In the genomic region with DNA sequence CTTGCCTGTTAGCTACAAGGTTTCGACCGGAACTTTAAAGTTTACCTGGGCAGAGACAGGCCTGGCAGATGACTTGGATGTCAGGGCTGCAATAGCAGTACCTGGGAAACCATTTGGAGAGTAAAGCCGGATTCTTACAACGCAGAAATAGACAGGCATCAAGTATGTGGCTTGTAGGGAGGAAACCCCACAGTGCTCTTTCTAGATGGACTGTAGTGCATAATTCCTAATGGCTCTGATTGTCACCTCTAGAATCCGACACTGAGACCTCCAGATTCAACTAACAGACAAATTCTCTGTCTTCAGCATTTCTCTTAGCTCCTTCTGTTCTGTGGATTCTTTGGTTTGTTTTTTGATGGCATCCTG, we compare ENCODE assay signal across 9 mouse cellular contexts. TPM values are rescaled to one million over a fixed set of nuclear protein-coding genes. Genes with fewer than 3 reads are reported as not detected.
DNase-seq lines count a peak whose midpoint lies in the region; ATAC-seq and TF ChIP-seq lines count a peak whose summit lies in the region.
"Had no signal": no experiment of that assay in that cellular context is flagged by ENCODE, and none has a peak within 500 bp of the region (broad histone marks: within the 10 kb centered on the region; RNA-seq: fewer than 3 reads in every experiment).

No protein-coding gene starts in this region.

- no peak for DNase-seq in heart, postnatal 14 days
- no peak for DNase-seq in hindbrain, embryonic 11.5 days (ENCODE audit: low spot score)
- no peak for DNase-seq in midbrain, embryonic 10.5 days (ENCODE audit: low spot score)
- DNase-seq in left cerebral cortex, adult 11 months (ENCODE audit: low spot score) = no peak
- no peak for DNase-seq in urinary bladder, adult 18-20 months (ENCODE audit: low spot score in 2 of 2)
- no peak for DNase-seq in kidney, adult 9 months

- H3K27me3 ChIP-seq in heart, embryonic 14.5 days (ENCODE audit: control insufficient read depth, insufficient read depth, low read length) = no peaks in the 10 kb centered on the region
- H3K27me3 ChIP-seq in ES-Bruce4 (ENCODE audit: control insufficient read depth, insufficient read depth, low read length, poor library complexity, severe bottlenecking) = peaks cover 5% of the 10 kb centered on the region; the same call in 1 of the 2 replicates
- H3K27me3 ChIP-seq in hindbrain, embryonic 11.5 days (ENCODE audit: control insufficient read depth, insufficient read depth, low read length) = no peaks in the 10 kb centered on the region
- no peaks in the 10 kb centered on the region for H3K27me3 ChIP-seq in midbrain, embryonic 10.5 days (ENCODE audit: low read depth, poor library complexity, severe bottlenecking)

- intact Hi-C loops in heart, postnatal 14 days (cut with DNase I) = no loop called here

- WGBS in heart, embryonic 14.5 days = 24% methylated on average over 5 of the region's 5 CpGs
- 7% methylated on average over 5 of the region's 5 CpGs for WGBS in hindbrain, embryonic 11.5 days
- 12% methylated on average over 5 of the region's 5 CpGs for WGBS in midbrain, embryonic 10.5 days

- peak overlapping the region; percentile 76; the same call in 1 of the 2 replicates for H3K9ac ChIP-seq in heart, embryonic 14.5 days (ENCODE audit: low read length)
- H3K9ac ChIP-seq in ES-Bruce4 (ENCODE audit: low read depth, poor library complexity, severe bottlenecking) = no peak overlapping the region
- no peak overlapping the region for H3K9ac ChIP-seq in hindbrain, embryonic 11.5 days (ENCODE audit: low read depth, low read length)

- no peak for TF ChIP-seq CTCF in ES-Bruce4 (IDR thresholded peaks at IDR 0.05; ENCODE audit: low read depth, low read length)

- no peak for TF ChIP-seq EP300 in ES-Bruce4 (IDR thresholded peaks at IDR 0.05; ENCODE audit: insufficient read depth, low read depth, low read length)

- no peak overlapping the region for H3K27ac ChIP-seq in heart, embryonic 14.5 days (replicated peaks in 1 of 2; ENCODE audit: control insufficient read depth in 1 of 2, insufficient read depth in 1 of 2, low read depth in 2 of 2, low read length in 2 of 2)
- H3K27ac ChIP-seq in ES-Bruce4 (ENCODE audit: insufficient read depth, low read length) = no peak overlapping the region
- peak overlapping the region; percentile 92; the same call in 1 of the 2 replicates for H3K27ac ChIP-seq in hindbrain, embryonic 11.5 days (ENCODE audit: low read depth, low read length)
- H3K27ac ChIP-seq in midbrain, embryonic 10.5 days (replicated peaks) = peak overlapping the region; percentile 95

- no peaks in the 10 kb centered on the region for H3K9me3 ChIP-seq in heart, embryonic 14.5 days (ENCODE audit: control insufficient read depth, low read length)
- no peaks in the 10 kb centered on the region for H3K9me3 ChIP-seq in ES-Bruce4 (replicated peaks; ENCODE audit: control insufficient read depth, insufficient read depth, low read length, poor library complexity, severe bottlenecking)
- H3K9me3 ChIP-seq in hindbrain, embryonic 11.5 days (ENCODE audit: control insufficient read depth, low read length) = no peaks in the 10 kb centered on the region
- no peaks in the 10 kb centered on the region for H3K9me3 ChIP-seq in midbrain, embryonic 10.5 days (replicated peaks)

- TF ChIP-seq POLR2A in ES-Bruce4 (IDR thresholded peaks at IDR 0.05; ENCODE audit: insufficient read depth, low read length) = no peak

- peaks cover 0 to 7% of the 10 kb centered on the region in 2 experiments; a peak in 2 of 4 replicates for H3K4me1 ChIP-seq in heart, embryonic 14.5 days (ENCODE audit: control insufficient read depth in 2 of 2, insufficient read depth in 2 of 2, low read length in 2 of 2)
- H3K4me1 ChIP-seq in ES-Bruce4 (ENCODE audit: control insufficient read depth, insufficient read depth, low read length) = no peaks in the 10 kb centered on the region
- no peaks in the 10 kb centered on the region for H3K4me1 ChIP-seq in hindbrain, embryonic 11.5 days (replicated peaks; ENCODE audit: control insufficient read depth, insufficient read depth, low read length)
- H3K4me1 ChIP-seq in midbrain, embryonic 10.5 days = peaks cover 23% of the 10 kb centered on the region

- no peak for ATAC-seq in heart, embryonic 14.5 days (ENCODE audit: insufficient number of reproducible peaks, insufficient read depth, low FRiP score, low read depth)
- ATAC-seq in hindbrain, embryonic 11.5 days (ENCODE audit: low FRiP score) = no peak; the same call in 1 of the 2 replicates

- peak overlapping the region; percentile 63 to 78 for H3K4me3 ChIP-seq in heart, embryonic 14.5 days (ENCODE audit: control insufficient read depth in 1 of 2, insufficient read depth in 1 of 2, low read depth in 1 of 2, low read length in 2 of 2)
- 0 out of 2 replicates have a peak overlapping the region, but pooled peaks have one; percentile 57 for H3K4me3 ChIP-seq in ES-Bruce4 (ENCODE audit: low read depth, low read length)
- H3K4me3 ChIP-seq in hindbrain, embryonic 11.5 days (ENCODE audit: low read depth, low read length) = peak overlapping the region; percentile 59
- peak overlapping the region; percentile 77 for H3K4me3 ChIP-seq in midbrain, embryonic 10.5 days

- H3K4me2 ChIP-seq in heart, embryonic 14.5 days (ENCODE audit: low read length) = peak overlapping the region; percentile 83
- peak overlapping the region; percentile 50 for H3K4me2 ChIP-seq in hindbrain, embryonic 11.5 days (replicated peaks; ENCODE audit: low read depth, low read length)

- peaks cover 17% of the 10 kb centered on the region for H3K36me3 ChIP-seq in heart, embryonic 14.5 days (ENCODE audit: control insufficient read depth, insufficient read depth, low read length)
- H3K36me3 ChIP-seq in ES-Bruce4 (ENCODE audit: control insufficient read depth, insufficient read depth, low read length, poor library complexity, severe bottlenecking) = no peaks in the 10 kb centered on the region
- H3K36me3 ChIP-seq in hindbrain, embryonic 11.5 days (ENCODE audit: control insufficient read depth, insufficient read depth, low read length) = no peaks in the 10 kb centered on the region
- H3K36me3 ChIP-seq in midbrain, embryonic 10.5 days = peaks cover 25% of the 10 kb centered on the region

RNA-seq across cellular contexts. Expression of a gene that starts 0.3 kb away (rescaled TPM):
- polyA plus RNA-seq in heart, embryonic 14.5 days (2014; fragmentation: Nextera tagmentation; extraction: Ambion mirVana) = 4.8 and 5.4 TPM in 2 replicates
- total RNA-seq in heart, postnatal 14 days (2021) = 1 to 10 TPM; 2.8 to 3.0 TPM
- polyA plus RNA-seq in ES-Bruce4 (2011; ENCODE audit: insufficient read depth, insufficient read length, low read depth, missing spikeins) = 2.7 and 2.9 TPM in 2 replicates
- 14.0 and 15.1 TPM in 2 replicates for polyA plus RNA-seq in hindbrain, embryonic 11.5 days (2014; fragmentation: Nextera tagmentation; extraction: Ambion mirVana)
- polyA plus RNA-seq in midbrain, embryonic 10.5 days (2016; fragmentation: Nextera tagmentation; extraction: Ambion mirVana) = 13.8 and 16.5 TPM in 2 replicates

RNA-seq across cellular contexts. Expression of a gene that starts 20.9 kb away (rescaled TPM):
- not detected in 2 replicates for polyA plus RNA-seq in heart, embryonic 14.5 days (2014; fragmentation: Nextera tagmentation; extraction: Ambion mirVana)
- total RNA-seq in heart, postnatal 14 days (2021) = not detected
- polyA plus RNA-seq in ES-Bruce4 (2011; ENCODE audit: insufficient read depth, insufficient read length, low read depth, missing spikeins) = not detected in 2 replicates
- not detected in 2 replicates for polyA plus RNA-seq in hindbrain, embryonic 11.5 days (2014; fragmentation: Nextera tagmentation; extraction: Ambion mirVana)
- polyA plus RNA-seq in midbrain, embryonic 10.5 days (2016; fragmentation: Nextera tagmentation; extraction: Ambion mirVana) = not detected in 2 replicates
- total RNA-seq: layer of hippocampus, adult 18-20 months had no signal

RNA-seq across cellular contexts. Expression of a gene that starts 57.3 kb away (rescaled TPM):
- 8.4 and 13.9 TPM in 2 replicates for polyA plus RNA-seq in heart, embryonic 14.5 days (2014; fragmentation: Nextera tagmentation; extraction: Ambion mirVana)
- total RNA-seq in heart, postnatal 14 days (2021) = 1 to 10 TPM; 1.0 to 1.4 TPM
- 2.9 and 3.6 TPM in 2 replicates for polyA plus RNA-seq in ES-Bruce4 (2011; ENCODE audit: insufficient read depth, insufficient read length, low read depth, missing spikeins)
- polyA plus RNA-seq in hindbrain, embryonic 11.5 days (2014; fragmentation: Nextera tagmentation; extraction: Ambion mirVana) = 27.4 and 31.1 TPM in 2 replicates
- polyA plus RNA-seq in midbrain, embryonic 10.5 days (2016; fragmentation: Nextera tagmentation; extraction: Ambion mirVana) = 23.1 and 28.7 TPM in 2 replicates

Comparison
In these comparisons a context has a peak if more than half of its experiments do, and no peak if none do; other contexts are left out.
1. H3K27ac ChIP-seq: peak in hindbrain, embryonic 11.5 days (single experiment) and midbrain, embryonic 10.5 days (single experiment); none in heart, embryonic 14.5 days (0 of 2) and ES-Bruce4 (single experiment).
2. Peak in every context shown above with its lines, with median percentiles within 50 percentile points of each other: H3K4me3 ChIP-seq.